Mouse (Mus musculus): ENCODE results near the gene Rbfox2.

Rbfox2 gene

GRCm38 (mm10) chr15:77225858-77226257 is 80.9 kb downstream of the Rbfox2 start:
- DNase-seq, result no peak

GRCm38 (mm10) chr15:77225274-77225673 is 81.5 kb downstream of the Rbfox2 start:
- no peak for DNase-seq

- no peak for DNase-seq
Measured at GRCm38 (mm10) chr15:77220833-77221232, 86.0 kb downstream of the Rbfox2 start.

- no peak for DNase-seq
Measured at GRCm38 (mm10) chr15:77220137-77220536, 86.7 kb downstream of the Rbfox2 start.

GRCm38 (mm10) chr15:77219571-77219970 is 87.2 kb downstream of the Rbfox2 start:
- no peak for DNase-seq

- no peak for DNase-seq
Measured at GRCm38 (mm10) chr15:77218007-77218406, 88.8 kb downstream of the Rbfox2 start.

- DNase-seq, result no peak
Measured at GRCm38 (mm10) chr15:77217523-77217922, 89.3 kb downstream of the Rbfox2 start.

- no peak for DNase-seq
Measured at GRCm38 (mm10) chr15:77216704-77217103, 90.1 kb downstream of the Rbfox2 start.

- DNase-seq, result no peak
Measured at GRCm38 (mm10) chr15:77215178-77215800, 91.5 kb downstream of the Rbfox2 start.

GRCm38 (mm10) chr15:77214410-77215107 is 92.2 kb downstream of the Rbfox2 start:
- no peak for DNase-seq

- DNase-seq, result no peak
Measured at GRCm38 (mm10) chr15:77213829-77214228, 93.0 kb downstream of the Rbfox2 start.

- no peak for DNase-seq
Measured at GRCm38 (mm10) chr15:77212818-77213217, 94.0 kb downstream of the Rbfox2 start.

- DNase-seq, result no peak
Measured at GRCm38 (mm10) chr15:77212217-77212757, 94.5 kb downstream of the Rbfox2 start.

- no peak for DNase-seq
Measured at GRCm38 (mm10) chr15:77206996-77207395, 99.8 kb downstream of the Rbfox2 start.

- no peak for DNase-seq
Measured at GRCm38 (mm10) chr15:77204951-77205350, 101.9 kb downstream of the Rbfox2 start.

GRCm38 (mm10) chr15:77203255-77203981 is 103.4 kb downstream of the Rbfox2 start:
- DNase-seq, result no peak

- DNase-seq, result no peak
Measured at GRCm38 (mm10) chr15:77202881-77203254, 103.9 kb downstream of the Rbfox2 start.

- DNase-seq, result no peak
Measured at GRCm38 (mm10) chr15:77202223-77202622, 104.6 kb downstream of the Rbfox2 start.

GRCm38 (mm10) chr15:77196827-77197226 is 110.0 kb downstream of the Rbfox2 start:
- DNase-seq, result no peak

GRCm38 (mm10) chr15:77196001-77196400 is 110.8 kb downstream of the Rbfox2 start:
- DNase-seq, result no peak

GRCm38 (mm10) chr15:77192154-77192935 is 114.5 kb downstream of the Rbfox2 start:
- no peak for DNase-seq

- DNase-seq, result no peak
Measured at GRCm38 (mm10) chr15:77186096-77186495, 120.7 kb downstream of the Rbfox2 start.

GRCm38 (mm10) chr15:77185614-77186013 is 121.2 kb downstream of the Rbfox2 start:
- DNase-seq, result no peak
